Mouse (Mus musculus) liver, embryonic 15.5 days (tissue): ENCODE results near the gene Zfp882. TPM values are rescaled to one million over a fixed set of nuclear protein-coding genes. Genes with fewer than 3 reads are reported as not detected.
"Not testable (repeated sequence)": the region's sequence is repeated elsewhere in the genome, so short reads cannot be mapped to it uniquely, and the experiment has no call there.

Experiments
- ATAC-seq: fragments of 200-750 bp; cut with Nextera tagmentation; 2 replicates; pipeline ENCODE4 v1.8.0; 2017; ENCODE audit warnings: moderate number of reproducible peaks, mild to moderate bottlenecking, moderate library complexity; ENCODE audit not compliant: insufficient read depth
- H3K27ac ChIP-seq: fragments of 300-500 bp; sonication (generic); replicated peaks from 2 replicates; pipeline ENCODE4 v1.5.1; 2015; ENCODE audit warnings: mild to moderate bottlenecking, inconsistent platforms
- H3K27me3 ChIP-seq: fragments of 300-500 bp; sonication (generic); 2 replicates; pipeline ENCODE4 v1.6.1; 2015; ENCODE audit warnings: mild to moderate bottlenecking, inconsistent platforms
- H3K36me3 ChIP-seq: fragments of 300-500 bp; sonication (generic); replicated peaks from 2 replicates; pipeline ENCODE4 v1.6.1; 2015; ENCODE audit warnings: moderate library complexity, mild to moderate bottlenecking, inconsistent platforms
- H3K4me1 ChIP-seq: fragments of 300-500 bp; sonication (generic); replicated peaks from 2 replicates; pipeline ENCODE4 v1.6.1; 2015; ENCODE audit warnings: inconsistent platforms
- H3K4me2 ChIP-seq: fragments of 300-500 bp; sonication (generic); 2 replicates; pipeline ENCODE4 v1.6.1; 2015; ENCODE audit warnings: moderate library complexity, mild to moderate bottlenecking, inconsistent platforms
- H3K4me3 ChIP-seq: fragments of 300-500 bp; sonication (generic); replicated peaks from 2 replicates; pipeline ENCODE4 v1.5.1; 2015; ENCODE audit warnings: mild to moderate bottlenecking, inconsistent platforms
- H3K9ac ChIP-seq: fragments of 300-500 bp; sonication (generic); 2 replicates; pipeline ENCODE4 v1.6.1; 2015; ENCODE audit warnings: moderate library complexity, mild to moderate bottlenecking, inconsistent platforms
- H3K9me3 ChIP-seq: fragments of 300-500 bp; sonication (generic); replicated peaks from 2 replicates; pipeline ENCODE4 v1.6.1; 2016; ENCODE audit warnings: inconsistent platforms
- WGBS: fragments of 180-500 bp; shearing (Covaris S2); methylation state at CpG from one replicate; pipeline ENCODE4 v1.1.7; 2015; ENCODE audit warnings: mixed read lengths; ENCODE audit not compliant: insufficient replicate concordance; 5-methylcytosine and 5-hydroxymethylcytosine counted together
- polyA plus RNA-seq: library from polyadenylated mRNA; unstranded; fragments of >200 nt; fragmentation: Nextera tagmentation; extraction: Ambion mirVana; gene quantifications from 2 replicates; pipeline ENCODE4 v1.2.1, GENCODE M21; 2015

The Zfp882 gene
- 0.94 and 1.1 TPM in 2 replicates for polyA plus RNA-seq

- peak; percentile 94 for ATAC-seq
- Histone ChIP-seq H3K36me3 (no peaks in the 10 kb centered on the region), H3K4me2 (peak within 1 kb of the TSS; percentile 75), H3K9ac (peak within 1 kb of the TSS; percentile 83), H3K27me3 (no peaks in the 10 kb centered on the region), H3K27ac (peak within 1 kb of the TSS; percentile 79), H3K9me3 (no peaks in the 10 kb centered on the region), H3K4me1 (peaks cover 11% of the 10 kb centered on the region; the same call in 1 of the 2 replicates), H3K4me3 (peak within 1 kb of the TSS; percentile 79)
- 6% methylated on average over 47 of the region's 47 CpGs for WGBS
Observed at GRCm38 (mm10) chr8:71908309-71909261, at the start of gene Zfp882, which contains the start of gene Zfp617. Gene Zfp882, plus strand, starts transcription at chr8:71908608. Gene Zfp617, plus strand, starts transcription at chr8:71908635.

DNA sequence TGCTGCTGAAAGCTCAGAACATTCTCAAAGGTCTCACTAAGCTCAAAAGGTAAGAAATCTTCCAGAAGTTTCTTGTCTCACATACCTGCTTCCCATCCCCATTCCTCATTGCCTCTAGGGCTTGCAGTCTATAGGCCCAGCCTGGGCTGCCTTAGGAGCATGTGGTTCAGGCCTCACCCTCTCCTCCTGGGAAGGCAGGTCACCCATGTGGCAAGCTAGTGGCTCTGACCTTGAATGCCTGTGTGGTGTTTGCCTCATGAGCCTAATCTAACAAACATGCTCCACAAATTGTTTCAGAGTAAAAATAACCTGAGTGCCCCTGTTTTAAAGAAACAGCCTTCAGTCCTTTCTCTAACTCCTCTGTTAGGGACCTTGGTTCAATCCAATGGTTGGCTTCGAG lies 46.9 kb upstream of the Zfp882 start:
- WGBS: 53% methylated on average over 1 of the region's 1 CpGs
- H3K9me3 ChIP-seq, H3K4me2 ChIP-seq, H3K4me1 ChIP-seq, H3K9ac ChIP-seq, H3K4me3 ChIP-seq, H3K36me3 ChIP-seq, H3K27me3 ChIP-seq, H3K27ac ChIP-seq, ATAC-seq: not testable (repeated sequence)

GRCm38 (mm10) chr8:71862038-71862437 lies 46.4 kb upstream of the Zfp882 start:
- H3K4me1 ChIP-seq, H3K27ac ChIP-seq, H3K9me3 ChIP-seq, ATAC-seq, H3K9ac ChIP-seq, H3K4me3 ChIP-seq, H3K36me3 ChIP-seq, H3K4me2 ChIP-seq, H3K27me3 ChIP-seq: not testable (repeated sequence)

DNA sequence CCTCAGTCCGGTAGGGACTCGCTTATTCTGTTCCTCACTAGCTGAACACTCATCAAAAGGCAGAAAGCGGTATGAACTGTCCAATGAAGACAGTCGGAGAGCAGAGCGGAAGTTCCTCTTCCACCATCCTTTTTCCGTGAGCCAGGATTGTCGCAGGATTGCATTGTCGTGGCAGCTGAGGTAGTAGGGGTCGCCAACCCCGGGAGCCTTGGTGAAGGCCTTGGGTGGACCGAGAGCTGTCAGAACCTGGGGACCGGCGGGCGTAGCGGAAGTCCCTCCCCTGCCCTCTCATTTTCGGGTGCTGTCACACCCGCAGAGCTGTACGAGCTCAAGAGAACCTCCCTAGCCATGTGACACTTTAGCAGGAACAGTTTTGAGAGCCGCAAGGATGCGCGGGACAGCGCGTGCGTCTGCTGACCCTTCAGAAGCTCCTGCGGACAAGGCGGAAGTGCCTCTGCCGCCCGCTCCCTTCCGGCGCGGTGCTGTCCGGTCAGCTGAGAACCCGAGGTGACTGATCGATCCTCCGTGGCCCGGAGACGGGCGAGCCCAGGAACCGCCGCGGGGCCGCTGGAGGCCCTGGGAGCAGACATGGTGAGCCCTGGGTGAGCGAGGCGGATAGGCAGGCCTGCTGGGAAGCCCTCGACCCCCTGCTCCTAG lies 26.7 kb upstream of the Zfp882 start, which contains the start of gene Zfp709:
TSS of gene Zfp709 (plus strand) at position 402 of the 657 bp plus-strand sequence.
- Histone ChIP-seq H3K9me3 (no peaks in the 10 kb centered on the region), H3K4me1 (peaks cover 9% of the 10 kb centered on the region; the same call in 1 of the 2 replicates), H3K4me2 (peak within 1 kb of the TSS; percentile 85), H3K27ac (peak within 1 kb of the TSS; percentile 62; the same call in 1 of the 2 replicates), H3K4me3 (peak within 1 kb of the TSS; percentile 72), H3K36me3 (peaks cover 24% of the 10 kb centered on the region), H3K27me3 (no peaks in the 10 kb centered on the region), H3K9ac (peak within 1 kb of the TSS; percentile 75)
- 5% methylated on average over 45 of the region's 45 CpGs for WGBS
- peak; percentile 90 for ATAC-seq

DNA sequence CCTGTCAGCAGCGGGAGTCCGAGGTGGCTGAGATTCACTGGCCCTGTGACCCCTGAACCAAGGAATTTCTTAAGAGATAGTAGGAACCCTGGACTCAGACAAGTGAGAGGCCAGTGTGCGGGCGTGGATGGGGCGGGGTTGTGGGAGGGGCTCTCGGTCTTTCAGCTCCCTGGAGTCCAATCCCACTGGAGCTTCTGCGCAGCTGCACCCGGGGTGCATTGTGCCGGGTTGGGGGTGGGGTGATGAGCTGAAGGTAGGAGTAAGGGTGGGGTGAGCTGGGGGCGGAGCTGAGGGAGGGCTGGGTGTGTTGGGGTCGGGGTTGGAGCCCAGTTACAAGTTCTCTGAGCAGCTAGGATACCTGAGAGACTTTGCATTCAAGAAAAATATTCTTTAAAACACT lies 7.7 kb upstream of the Zfp882 start:
- WGBS: 52% methylated on average over 11 of the region's 11 CpGs
- not testable (repeated sequence) for ATAC-seq, H3K4me1 ChIP-seq, H3K4me2 ChIP-seq, H3K4me3 ChIP-seq, H3K36me3 ChIP-seq, H3K27me3 ChIP-seq, H3K27ac ChIP-seq, H3K9ac ChIP-seq, H3K9me3 ChIP-seq

- H3K4me1 ChIP-seq, H3K27ac ChIP-seq, H3K27me3 ChIP-seq, H3K4me3 ChIP-seq, H3K36me3 ChIP-seq, H3K4me2 ChIP-seq, ATAC-seq, H3K9ac ChIP-seq, H3K9me3 ChIP-seq: not testable (repeated sequence)
- 42% methylated on average over 1 of the region's 1 CpGs for WGBS
Observed at GRCm38 (mm10) chr8:71903084-71903483, 5.3 kb upstream of the Zfp882 start.

- H3K27ac ChIP-seq: no peak overlapping the region
- H3K36me3 ChIP-seq: no peaks in the 10 kb centered on the region
- no peaks in the 10 kb centered on the region for H3K27me3 ChIP-seq
- no peak overlapping the region for H3K4me2 ChIP-seq
- H3K9ac ChIP-seq: no peak overlapping the region
- 57% methylated on average over 1 of the region's 1 CpGs for WGBS
- H3K4me1 ChIP-seq: peaks cover 11% of the 10 kb centered on the region; the same call in 1 of the 2 replicates
- no peaks in the 10 kb centered on the region for H3K9me3 ChIP-seq
- no peak overlapping the region for H3K4me3 ChIP-seq
- no peak for ATAC-seq
Observed at GRCm38 (mm10) chr8:71906809-71907208, 1.6 kb upstream of the Zfp882 start.

DNA sequence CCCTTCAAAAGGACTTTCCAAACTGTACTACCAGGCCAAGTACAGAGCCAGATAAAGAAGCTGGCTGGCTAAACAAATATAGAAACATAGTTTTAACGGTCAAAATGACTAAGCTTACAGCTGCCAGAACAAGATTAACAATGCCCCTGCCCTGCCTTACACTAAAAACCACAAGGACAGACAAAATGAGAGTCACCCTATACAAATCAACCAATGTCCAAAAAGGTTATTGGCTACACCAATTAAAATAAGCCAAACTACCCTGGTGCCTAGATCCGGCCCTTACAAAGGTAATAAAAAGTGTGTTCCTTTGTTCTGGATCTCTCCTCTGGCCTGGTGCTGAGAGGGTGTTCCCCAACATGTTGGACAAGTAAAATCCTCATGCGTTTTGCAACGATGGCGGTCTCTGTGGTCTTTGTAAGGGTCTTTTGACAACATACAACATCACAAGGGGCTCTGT lies 580 bp upstream of the Zfp882 start:
- Histone ChIP-seq H3K4me1 (peaks cover 11% of the 10 kb centered on the region; the same call in 1 of the 2 replicates), H3K27me3 (no peaks in the 10 kb centered on the region), H3K9me3 (no peaks in the 10 kb centered on the region), H3K36me3 (no peaks in the 10 kb centered on the region), H3K27ac (no peak overlapping the region), H3K4me2 (peak overlapping the region; percentile 75), H3K9ac (no peak overlapping the region), H3K4me3 (peak overlapping the region; percentile 79)
- no peak for ATAC-seq
- 78% methylated on average over 5 of the region's 5 CpGs for WGBS

DNA sequence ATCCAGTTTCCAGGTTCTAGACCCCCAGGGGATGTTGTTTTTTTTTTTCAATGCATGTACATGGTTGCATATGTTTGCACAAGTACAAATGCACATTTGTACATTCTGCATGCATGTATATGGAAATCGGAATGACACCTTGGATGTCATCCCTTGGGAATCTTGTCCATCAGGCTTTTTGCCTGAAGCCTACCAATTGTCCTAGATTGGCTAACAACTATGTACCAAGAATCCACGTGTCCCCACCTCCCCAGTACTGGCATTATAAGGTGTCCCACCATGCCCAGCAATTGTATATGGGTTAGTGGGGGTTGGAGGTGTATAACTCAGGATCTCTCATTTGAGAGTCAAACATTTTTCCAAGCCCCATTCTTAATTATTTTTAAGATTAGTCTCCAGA lies 3.9 kb downstream of the Zfp882 start:
- Histone ChIP-seq H3K27ac (no peak overlapping the region), H3K4me1 (peaks cover 11% of the 10 kb centered on the region; the same call in 1 of the 2 replicates), H3K4me3 (no peak overlapping the region), H3K27me3 (no peaks in the 10 kb centered on the region), H3K4me2 (no peak overlapping the region), H3K9me3 (no peaks in the 10 kb centered on the region), H3K9ac (no peak overlapping the region), H3K36me3 (peaks cover 6% of the 10 kb centered on the region; the same call in 1 of the 2 replicates)
- no peak for ATAC-seq
- 66% methylated on average over 2 of the region's 2 CpGs for WGBS

DNA sequence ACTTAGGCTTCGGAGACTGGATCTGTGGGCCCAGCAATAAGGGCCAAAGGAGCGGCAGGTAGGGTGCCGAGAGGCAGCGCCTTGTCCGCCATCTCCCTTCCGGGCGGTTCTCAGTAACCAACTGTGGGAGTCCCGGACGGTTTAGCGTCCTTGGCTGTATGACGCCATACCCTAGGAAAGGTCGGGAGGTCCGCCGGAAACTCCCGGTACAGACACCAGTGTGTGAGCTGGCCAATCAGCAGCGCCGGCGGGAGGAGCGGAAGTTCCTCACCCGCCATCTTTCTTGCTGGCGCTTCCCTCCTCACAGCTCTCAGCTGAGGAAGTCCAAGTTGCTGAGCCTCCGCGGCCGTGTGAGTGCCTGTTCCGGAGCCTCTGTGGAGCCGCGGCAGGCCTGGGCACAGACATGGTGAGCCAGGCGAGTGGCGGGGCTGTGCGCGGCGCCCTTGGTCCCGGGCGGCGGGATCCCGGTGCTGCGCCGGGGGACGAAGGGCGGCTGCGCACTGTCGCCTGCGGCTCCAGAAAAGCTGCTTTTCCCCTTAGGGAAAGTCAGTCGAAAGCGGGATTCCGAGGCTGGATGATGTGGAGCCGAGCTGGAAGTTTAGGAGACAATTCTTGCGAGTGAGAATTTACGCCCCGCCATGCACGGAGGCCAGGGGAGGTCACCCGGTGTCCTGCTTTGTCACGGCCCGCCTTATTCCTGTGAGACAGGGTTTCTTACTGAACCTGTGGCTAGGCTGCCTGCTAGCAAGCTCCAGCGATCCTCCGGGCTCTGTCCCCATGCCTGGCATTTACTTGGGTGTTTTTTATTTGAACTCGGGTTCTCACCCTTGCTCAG lies 14.4 kb downstream of the Zfp882 start:
- H3K36me3 ChIP-seq: 0 out of 2 replicates have a peak, but pooled peaks cover 3% of the 10 kb centered on the region
- H3K27me3 ChIP-seq: 0 out of 2 replicates have a peak, but pooled peaks cover 3% of the 10 kb centered on the region
- peak overlapping the region; percentile 81 for H3K4me2 ChIP-seq
- ATAC-seq: peak; percentile 100
- H3K4me3 ChIP-seq: peak overlapping the region; percentile 90
- no peaks in the 10 kb centered on the region for H3K9me3 ChIP-seq
- H3K9ac ChIP-seq: peak overlapping the region; percentile 89
- under 1% methylated on average over 57 of the region's 57 CpGs for WGBS
- H3K27ac ChIP-seq: peak overlapping the region; percentile 95
- H3K4me1 ChIP-seq: peaks cover 20% of the 10 kb centered on the region
